Mouse (Mus musculus): ENCODE results near the gene Ccdc92b. TPM values are rescaled to one million over a fixed set of nuclear protein-coding genes. Genes with fewer than 3 reads are reported as not detected.
A peak's percentile ranks its signal among the peaks of the same experiment; 100 is the strongest.

Gene Ccdc92b
- total and polyA plus RNA-seq, 2 experiments from 2014 or later = 3.4 to 16.8 TPM

GRCm38 (mm10) chr11:74610545-74611176, 8.7 kb upstream of the Ccdc92b start, which contains the start of gene Rap1gap2:
TSS of gene Rap1gap2 (minus strand) at chr11:74610915.
- H3K4me1 ChIP-seq (ENCODE audit: insufficient read depth, low read length) = peaks cover 5% of the 10 kb centered on the region; the same call in 1 of the 2 replicates
- no peak for TF ChIP-seq CTCF (IDR thresholded peaks at IDR 0.05; ENCODE audit: low read depth)
- H3K4me3 ChIP-seq (ENCODE audit: low read length) = peak within 1 kb of the TSS; percentile 48
- no peak within 1 kb of the TSS for H3K27ac ChIP-seq
- peak within 1 kb of the TSS; percentile 44 for H3K9ac ChIP-seq (replicated peaks; ENCODE audit: low read length)
- ATAC-seq = peak; percentile 45; the same call in 1 of the 2 replicates
- no peaks in the 10 kb centered on the region for H3K9me3 ChIP-seq (ENCODE audit: low read length)
- no peak for DNase-seq (ENCODE audit: low spot score)
- 2% methylated on average over 48 of the region's 50 CpGs for WGBS
- H3K4me2 ChIP-seq (ENCODE audit: low read depth, low read length) = peak within 1 kb of the TSS; percentile 90
- H3K36me3 ChIP-seq (ENCODE audit: insufficient read depth, low read length) = no peaks in the 10 kb centered on the region
- H3K27me3 ChIP-seq (ENCODE audit: insufficient read depth, low read length) = peaks cover 17% of the 10 kb centered on the region

- no peak for DNase-seq (ENCODE audit: low spot score)
- TF ChIP-seq CTCF (IDR thresholded peaks at IDR 0.05; ENCODE audit: low read depth) = no peak
- Histone ChIP-seq H3K4me1 (ENCODE audit: insufficient read depth, low read length) (peaks cover 5% of the 10 kb centered on the region; the same call in 1 of the 2 replicates), H3K27ac (no peak overlapping the region), H3K9ac (replicated peaks; ENCODE audit: low read length) (no peak overlapping the region), H3K9me3 (ENCODE audit: low read length) (no peaks in the 10 kb centered on the region), H3K27me3 (ENCODE audit: insufficient read depth, low read length) (peaks cover 17% of the 10 kb centered on the region), H3K4me3 (ENCODE audit: low read length) (no peak overlapping the region), H3K36me3 (ENCODE audit: insufficient read depth, low read length) (no peaks in the 10 kb centered on the region), H3K4me2 (ENCODE audit: low read depth, low read length) (peak overlapping the region; percentile 90)
- ATAC-seq = no peak
- WGBS = 16% methylated on average over 7 of the region's 7 CpGs
These were observed 8.0 kb upstream of the Ccdc92b start for GRCm38 (mm10) chr11:74611437-74611836.

- Histone ChIP-seq H3K27ac (no peak overlapping the region), H3K4me3 (ENCODE audit: low read length) (no peak overlapping the region), H3K4me2 (ENCODE audit: low read depth, low read length) (no peak overlapping the region), H3K9ac (replicated peaks; ENCODE audit: low read length) (no peak overlapping the region), H3K4me1 (ENCODE audit: insufficient read depth, low read length) (peaks cover 5% of the 10 kb centered on the region; the same call in 1 of the 2 replicates), H3K27me3 (ENCODE audit: insufficient read depth, low read length) (peaks cover 17% of the 10 kb centered on the region), H3K36me3 (ENCODE audit: insufficient read depth, low read length) (no peaks in the 10 kb centered on the region), H3K9me3 (ENCODE audit: low read length) (no peaks in the 10 kb centered on the region)
- WGBS = 63% methylated on average over 4 of the region's 4 CpGs
- ATAC-seq (no peak), DNase-seq (ENCODE audit: low spot score) (no peak)
- no peak for TF ChIP-seq CTCF (IDR thresholded peaks at IDR 0.05; ENCODE audit: low read depth)
These were observed 6.0 kb upstream of the Ccdc92b start for GRCm38 (mm10) chr11:74613428-74613827.

GRCm38 (mm10) chr11:74615571-74615970, 3.8 kb upstream of the Ccdc92b start:
- peaks cover 9% of the 10 kb centered on the region; the same call in 1 of the 2 replicates for H3K27me3 ChIP-seq (ENCODE audit: insufficient read depth, low read length)
- 55% methylated on average over 5 of the region's 5 CpGs for WGBS
- peak; percentile 22; the same call in 1 of the 2 replicates for TF ChIP-seq CTCF (IDR thresholded peaks at IDR 0.05; ENCODE audit: low read depth)

GRCm38 (mm10) chr11:74619956-74620300, 523 bp downstream of the Ccdc92b start:
- no peak for TF ChIP-seq CTCF (IDR thresholded peaks at IDR 0.05; ENCODE audit: low read depth)
- no peaks in the 10 kb centered on the region for H3K27me3 ChIP-seq (ENCODE audit: insufficient read depth, low read length)
- 4% methylated on average over 16 of the region's 16 CpGs for WGBS
- H3K4me1 ChIP-seq (ENCODE audit: insufficient read depth, low read length) = no peaks in the 10 kb centered on the region
- no peak for DNase-seq (ENCODE audit: low spot score)
- no peaks in the 10 kb centered on the region for H3K9me3 ChIP-seq (ENCODE audit: low read length)
- H3K27ac ChIP-seq = peak overlapping the region; percentile 67; the same call in 1 of the 2 replicates
- H3K36me3 ChIP-seq (ENCODE audit: insufficient read depth, low read length) = no peaks in the 10 kb centered on the region
- peak; percentile 48; the same call in 1 of the 2 replicates for ATAC-seq
- H3K4me2 ChIP-seq (ENCODE audit: low read depth, low read length) = peak overlapping the region; percentile 73
- H3K9ac ChIP-seq (replicated peaks; ENCODE audit: low read length) = peak overlapping the region; percentile 67
- peak overlapping the region; percentile 67 for H3K4me3 ChIP-seq (ENCODE audit: low read length)

More at GRCm38 (mm10) chr11:74615571-74615970, 3.8 kb upstream of the Ccdc92b start:
- H3K4me3 ChIP-seq (ENCODE audit: low read length) = no peak overlapping the region
- H3K9me3 ChIP-seq (ENCODE audit: low read length) = no peaks in the 10 kb centered on the region
- peaks cover under 1% of the 10 kb centered on the region; the same call in 1 of the 2 replicates for H3K4me1 ChIP-seq (ENCODE audit: insufficient read depth, low read length)
- H3K9ac ChIP-seq (replicated peaks; ENCODE audit: low read length) = no peak overlapping the region
- no peaks in the 10 kb centered on the region for H3K36me3 ChIP-seq (ENCODE audit: insufficient read depth, low read length)
- no peak for DNase-seq (ENCODE audit: low spot score)
- no peak for ATAC-seq
- no peak overlapping the region for H3K4me2 ChIP-seq (ENCODE audit: low read depth, low read length)
- no peak overlapping the region for H3K27ac ChIP-seq

- no peaks in the 10 kb centered on the region for H3K36me3 ChIP-seq (ENCODE audit: insufficient read depth, low read length)
- ATAC-seq (no peak), DNase-seq (ENCODE audit: low spot score) (no peak)
- H3K27ac ChIP-seq = no peak overlapping the region
- no peaks in the 10 kb centered on the region for H3K9me3 ChIP-seq (ENCODE audit: low read length)
- H3K27me3 ChIP-seq (ENCODE audit: insufficient read depth, low read length) = no peaks in the 10 kb centered on the region
- H3K4me2 ChIP-seq (ENCODE audit: low read depth, low read length) = no peak overlapping the region
- no peak overlapping the region for H3K9ac ChIP-seq (replicated peaks; ENCODE audit: low read length)
- WGBS = 82% methylated on average over 8 of the region's 8 CpGs
- H3K4me3 ChIP-seq (ENCODE audit: low read length) = no peak overlapping the region
- no peak for TF ChIP-seq CTCF (IDR thresholded peaks at IDR 0.05; ENCODE audit: low read depth)
- H3K4me1 ChIP-seq (ENCODE audit: insufficient read depth, low read length) = no peaks in the 10 kb centered on the region
These were observed 2.7 kb downstream of the Ccdc92b start for GRCm38 (mm10) chr11:74621974-74622669.

Measured in hindbrain, postnatal 0 days (tissue).